Mouse (Mus musculus): ENCODE results near the gene March4. TPM values are rescaled to one million over a fixed set of nuclear protein-coding genes. Genes with fewer than 3 reads are reported as not detected.

The March4 gene
- polyA plus RNA-seq, 1 experiment from 2014 or later: 1.3 TPM

Other genes with a start within 250 kb of the March4 start
- 39.9 and 42.3 TPM in 2 replicates for gene Xrcc5, start 229.5 kb downstream of the March4 start, polyA plus RNA-seq (2016; fragmentation: Nextera tagmentation; extraction: Ambion mirVana)
- 30.3 and 31.4 TPM in 2 replicates for gene Smarcal1, start 46.3 kb upstream of the March4 start, polyA plus RNA-seq (2016; fragmentation: Nextera tagmentation; extraction: Ambion mirVana)
- gene Ankar, start 163.6 kb upstream of the March4 start, polyA plus RNA-seq (2016; fragmentation: Nextera tagmentation; extraction: Ambion mirVana): not detected in 2 replicates
- 1,367 and 1,416 TPM in 2 replicates for gene Rpl37a, start 174.4 kb upstream of the March4 start, polyA plus RNA-seq (2016; fragmentation: Nextera tagmentation; extraction: Ambion mirVana)

Data from midbrain, embryonic 12.5 days (tissue).